Mouse (Mus musculus) intestine, embryonic 14.5 days (tissue): Measurements from ENCODE around the gene Adamtsl2. TPM values are rescaled to one million over a fixed set of nuclear protein-coding genes. Genes with fewer than 3 reads are reported as not detected.

ENCODE experiments used
- ATAC-seq: fragments of 200-750 bp; cut with Nextera tagmentation; replicated peaks from 2 replicates; pipeline ENCODE4 v1.8.0; 2017; ENCODE audit warnings: low read depth, moderate number of reproducible peaks, moderate TSS enrichment, moderate library complexity; ENCODE audit not compliant: low FRiP score, low TSS enrichment
- DNase-seq: peaks from one replicate; pipeline ENCODE4 v3.0.0-alpha.2; 2018; ENCODE audit warnings: low spot score
- H3K27ac ChIP-seq: fragments of 300-500 bp; sonication (generic); 2 replicates; pipeline ENCODE4 v1.5.1; 2014; ENCODE audit warnings: low read depth, mild to moderate bottlenecking, control low read depth
- H3K27me3 ChIP-seq: fragments of 300-500 bp; sonication (generic); replicated peaks from 2 replicates; pipeline ENCODE4 v1.6.1; 2014; ENCODE audit warnings: low read length, control low read depth; ENCODE audit not compliant: control insufficient read depth, insufficient read depth
- H3K36me3 ChIP-seq: fragments of 300-500 bp; sonication (generic); 2 replicates; pipeline ENCODE4 v1.6.1; 2014; ENCODE audit warnings: low read length, control low read depth; ENCODE audit not compliant: control insufficient read depth, insufficient read depth
- H3K4me1 ChIP-seq: fragments of 300-500 bp; sonication (generic); replicated peaks from 2 replicates; pipeline ENCODE4 v1.6.1; 2014; ENCODE audit warnings: low read length, control low read depth, mixed read lengths; ENCODE audit not compliant: control insufficient read depth, insufficient read depth
- H3K4me2 ChIP-seq: fragments of 300-500 bp; sonication (generic); 2 replicates; pipeline ENCODE4 v1.6.1; 2014; ENCODE audit warnings: low read length
- H3K4me3 ChIP-seq: fragments of 300-500 bp; sonication (generic); 2 replicates; pipeline ENCODE4 v1.5.1; 2014; ENCODE audit warnings: low read depth, low read length, control low read depth, mixed read lengths
- H3K9ac ChIP-seq: fragments of 300-500 bp; sonication (generic); 2 replicates; pipeline ENCODE4 v1.6.1; 2014; ENCODE audit warnings: mild to moderate bottlenecking, low read length
- H3K9me3 ChIP-seq: fragments of 300-500 bp; sonication (generic); 2 replicates; pipeline ENCODE4 v1.6.1; 2016; ENCODE audit warnings: low read length, control low read depth; ENCODE audit not compliant: control insufficient read depth
- WGBS: fragments of 180-500 bp; shearing (Covaris S2); extraction: QIAGEN DNeasy Blood & Tissue Kit; methylation state at CpG from one replicate; pipeline ENCODE4 v1.1.7; 2014; 5-methylcytosine and 5-hydroxymethylcytosine counted together
- polyA plus RNA-seq: library from polyadenylated mRNA; unstranded; fragments of >200 nt; fragmentation: Nextera tagmentation; extraction: Ambion mirVana; gene quantifications from 2 replicates; pipeline ENCODE4 v1.2.1, GENCODE M21; 2014

Adamtsl2 gene
- polyA plus RNA-seq, 1 experiment from 2014 or later, result 2.0 TPM

DNA sequence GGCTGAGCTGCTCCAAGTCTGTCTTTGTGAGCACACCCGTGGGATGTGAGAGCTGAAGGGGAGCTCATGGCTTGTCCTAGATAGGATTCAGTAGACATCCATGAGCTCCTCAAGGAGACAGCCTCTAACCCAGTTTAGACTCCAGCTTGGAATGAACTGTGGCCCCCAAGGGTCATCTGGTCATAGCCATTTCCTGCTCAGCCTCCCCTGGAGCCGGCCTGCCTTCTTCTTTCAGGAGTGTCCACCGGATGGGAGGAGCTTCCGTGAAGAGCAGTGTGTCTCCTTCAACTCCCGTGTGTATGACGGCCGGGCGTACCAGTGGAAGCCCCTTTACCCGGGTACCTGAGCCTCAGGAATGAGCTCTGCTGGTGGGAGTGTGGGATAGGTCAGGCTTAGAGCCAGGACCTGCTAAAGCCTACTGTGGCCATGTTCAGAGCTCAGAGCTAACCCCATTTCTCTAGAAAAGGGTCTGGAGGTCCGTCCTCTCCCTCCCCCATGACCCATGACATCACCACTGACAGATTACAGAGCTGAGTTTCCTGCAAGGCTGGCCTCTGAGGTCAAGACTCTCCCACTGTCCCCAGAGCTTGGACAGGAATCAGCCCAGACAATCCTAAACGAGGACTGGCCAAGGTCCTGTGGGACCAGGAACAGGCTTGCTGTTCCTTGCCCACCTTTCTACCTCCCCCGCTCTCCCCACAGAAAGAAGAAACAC lies 4.7 kb downstream of the Adamtsl2 start:
- no peak for DNase-seq
- no peak overlapping the region for H3K27ac ChIP-seq
- no peak for ATAC-seq
- no peaks in the 10 kb centered on the region for H3K9me3 ChIP-seq
- H3K4me2 ChIP-seq, result no peak overlapping the region
- no peaks in the 10 kb centered on the region for H3K27me3 ChIP-seq
- 64% methylated on average over 12 of the region's 12 CpGs for WGBS
- H3K4me3 ChIP-seq, result no peak overlapping the region
- no peak overlapping the region for H3K9ac ChIP-seq
- H3K4me1 ChIP-seq, result peaks cover 40% of the 10 kb centered on the region
- H3K36me3 ChIP-seq, result no peaks in the 10 kb centered on the region

DNA sequence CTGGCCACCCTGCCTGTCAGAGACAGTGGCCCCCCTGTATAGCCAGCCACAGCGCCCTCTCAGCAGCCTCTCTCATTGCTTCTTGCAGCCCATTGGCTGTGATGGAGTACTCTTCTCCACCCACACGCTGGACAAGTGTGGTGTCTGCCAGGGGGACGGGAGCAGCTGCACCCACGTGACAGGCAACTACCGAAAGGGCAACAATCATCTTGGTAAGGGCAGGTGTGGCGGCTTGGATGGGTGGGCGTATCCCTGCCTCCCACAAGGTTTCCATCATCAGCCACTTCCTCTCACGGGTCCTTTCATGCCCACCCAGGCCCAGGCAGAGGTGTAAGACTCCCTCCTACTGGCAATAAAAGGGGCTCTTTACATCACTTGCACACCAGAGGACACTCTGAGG lies 5.8 kb downstream of the Adamtsl2 start:
- no peaks in the 10 kb centered on the region for H3K27me3 ChIP-seq
- H3K36me3 ChIP-seq, result no peaks in the 10 kb centered on the region
- H3K9me3 ChIP-seq, result no peaks in the 10 kb centered on the region
- no peak overlapping the region for H3K4me2 ChIP-seq
- DNase-seq (no peak), ATAC-seq (no peak)
- 29% methylated on average over 8 of the region's 8 CpGs for WGBS
- H3K27ac ChIP-seq, result no peak overlapping the region
- H3K4me3 ChIP-seq, result no peak overlapping the region
- H3K4me1 ChIP-seq, result peaks cover 30% of the 10 kb centered on the region
- no peak overlapping the region for H3K9ac ChIP-seq

DNA sequence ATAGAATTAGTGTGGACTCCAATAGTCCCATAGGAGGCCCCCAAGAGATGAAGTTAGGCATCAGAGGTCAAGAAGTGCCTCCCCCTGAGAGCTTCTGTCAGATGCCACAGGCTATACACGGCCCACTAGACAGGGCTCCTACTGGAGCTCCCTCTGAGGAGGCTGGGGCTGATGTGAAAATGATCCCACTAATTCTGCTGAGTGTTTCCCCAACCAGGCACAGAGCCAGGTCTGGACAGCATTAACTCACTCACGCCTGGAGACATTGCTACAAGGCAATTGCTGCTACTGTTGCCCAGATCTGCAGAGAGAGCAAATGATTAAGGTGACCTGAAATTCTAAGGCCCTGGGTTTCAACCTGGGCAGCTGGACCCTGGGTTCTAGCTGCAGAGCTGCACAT lies 6.6 kb downstream of the Adamtsl2 start:
- WGBS, result 19% methylated on average over 2 of the region's 2 CpGs
- Histone ChIP-seq H3K4me2 (no peak overlapping the region), H3K27me3 (no peaks in the 10 kb centered on the region), H3K4me3 (no peak overlapping the region), H3K36me3 (no peaks in the 10 kb centered on the region), H3K27ac (no peak overlapping the region), H3K4me1 (peaks cover 29% of the 10 kb centered on the region), H3K9me3 (no peaks in the 10 kb centered on the region), H3K9ac (no peak overlapping the region)
- no peak for ATAC-seq
- DNase-seq, result no peak

DNA sequence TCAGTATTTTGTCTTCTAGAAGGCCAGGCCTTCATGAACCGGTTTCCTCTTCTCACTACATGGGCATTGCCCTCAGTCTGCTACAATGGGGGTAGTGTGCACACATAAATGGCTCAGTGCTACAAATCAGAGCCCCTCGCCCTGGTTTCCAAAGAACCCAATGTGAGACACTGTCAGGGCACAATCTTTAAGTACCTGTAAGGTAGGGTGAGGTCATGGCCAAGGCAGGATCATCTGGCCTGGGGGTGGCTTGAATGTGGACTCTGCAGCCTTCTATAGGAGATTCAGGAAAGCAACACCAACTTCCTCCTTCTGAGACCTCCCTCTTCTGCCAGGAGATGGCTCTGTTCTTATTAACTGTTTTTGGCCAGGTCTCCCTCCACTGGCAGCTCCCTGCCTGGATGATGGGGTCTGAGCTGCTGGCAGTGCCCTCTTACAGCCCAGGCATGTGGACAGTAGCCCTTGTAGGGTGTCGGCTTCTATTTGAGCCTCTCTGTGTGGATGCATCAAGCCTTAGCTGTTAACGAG lies 7.4 kb downstream of the Adamtsl2 start:
- WGBS, result 85% methylated on average over 4 of the region's 4 CpGs
- ATAC-seq, result no peak
- H3K4me2 ChIP-seq, result no peak overlapping the region

DNA sequence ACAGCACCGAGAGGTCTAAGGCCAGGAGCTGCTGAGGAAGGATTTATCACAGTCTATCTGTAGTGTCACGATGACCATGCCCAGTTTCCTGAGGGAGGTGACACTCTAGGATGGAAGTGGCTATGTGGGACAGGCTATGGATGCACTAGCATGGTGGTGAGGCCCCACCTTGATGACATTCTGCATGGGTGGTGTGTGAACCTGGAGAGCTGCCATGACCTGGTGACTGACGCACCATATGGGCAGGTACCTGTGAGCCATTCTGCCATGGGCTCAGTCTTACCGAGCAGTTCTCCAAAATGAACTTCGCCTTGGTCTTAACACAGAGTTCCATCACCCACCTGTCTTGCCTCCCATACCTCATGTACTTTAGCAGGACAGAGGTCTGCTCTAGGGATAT lies 8.4 kb downstream of the Adamtsl2 start:
- Histone ChIP-seq H3K9me3 (no peaks in the 10 kb centered on the region), H3K27ac (peak overlapping the region; percentile 36; the same call in 1 of the 2 replicates), H3K4me2 (no peak overlapping the region), H3K4me3 (no peak overlapping the region), H3K27me3 (no peaks in the 10 kb centered on the region), H3K4me1 (peaks cover 29% of the 10 kb centered on the region), H3K36me3 (no peaks in the 10 kb centered on the region), H3K9ac (no peak overlapping the region)
- ATAC-seq (no peak), DNase-seq (no peak)
- WGBS, result 82% methylated on average over 5 of the region's 5 CpGs

More for the DNA sequence above, 7.4 kb downstream of the Adamtsl2 start:
- H3K36me3 ChIP-seq, result no peaks in the 10 kb centered on the region
- no peaks in the 10 kb centered on the region for H3K27me3 ChIP-seq
- DNase-seq, result no peak
- H3K4me3 ChIP-seq, result no peak overlapping the region
- no peak overlapping the region for H3K9ac ChIP-seq
- H3K9me3 ChIP-seq, result no peaks in the 10 kb centered on the region
- H3K4me1 ChIP-seq, result peaks cover 29% of the 10 kb centered on the region
- H3K27ac ChIP-seq, result no peak overlapping the region

DNA sequence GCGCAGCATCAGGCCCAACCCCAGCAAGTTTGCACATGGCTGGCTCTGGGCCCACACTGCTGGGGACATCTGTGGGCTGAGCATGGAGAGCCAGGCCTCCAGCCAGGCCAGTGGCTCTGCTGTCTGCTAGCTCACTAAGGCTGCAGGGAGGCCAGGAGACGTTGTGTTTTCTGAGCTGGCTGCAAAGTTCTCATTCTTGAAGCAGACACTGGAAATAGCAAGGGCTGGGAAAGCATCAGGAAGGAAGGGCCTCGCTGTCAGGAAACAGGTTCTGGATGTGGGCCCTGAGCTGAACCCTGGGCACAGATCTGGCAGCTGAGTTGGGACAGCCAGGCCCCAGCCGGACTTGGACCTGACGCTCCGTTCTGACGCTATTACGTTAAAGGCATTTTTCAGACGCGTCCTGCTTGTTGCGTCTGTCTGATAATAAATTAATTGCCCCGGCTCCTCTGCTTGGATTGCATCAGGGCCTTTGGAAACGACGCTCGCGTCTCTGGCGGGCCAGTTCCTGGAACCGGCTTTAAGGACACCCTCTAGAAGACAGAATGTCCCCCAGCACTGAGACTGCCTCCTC lies 9.0 kb downstream of the Adamtsl2 start:
- no peaks in the 10 kb centered on the region for H3K9me3 ChIP-seq
- H3K27ac ChIP-seq, result peak overlapping the region; percentile 36; the same call in 1 of the 2 replicates
- H3K4me3 ChIP-seq, result no peak overlapping the region
- 14% methylated on average over 18 of the region's 18 CpGs for WGBS
- ATAC-seq (no peak), DNase-seq (no peak)
- no peak overlapping the region for H3K9ac ChIP-seq
- no peak overlapping the region for H3K4me2 ChIP-seq
- H3K36me3 ChIP-seq, result no peaks in the 10 kb centered on the region
- H3K27me3 ChIP-seq, result no peaks in the 10 kb centered on the region
- H3K4me1 ChIP-seq, result peaks cover 29% of the 10 kb centered on the region

DNA sequence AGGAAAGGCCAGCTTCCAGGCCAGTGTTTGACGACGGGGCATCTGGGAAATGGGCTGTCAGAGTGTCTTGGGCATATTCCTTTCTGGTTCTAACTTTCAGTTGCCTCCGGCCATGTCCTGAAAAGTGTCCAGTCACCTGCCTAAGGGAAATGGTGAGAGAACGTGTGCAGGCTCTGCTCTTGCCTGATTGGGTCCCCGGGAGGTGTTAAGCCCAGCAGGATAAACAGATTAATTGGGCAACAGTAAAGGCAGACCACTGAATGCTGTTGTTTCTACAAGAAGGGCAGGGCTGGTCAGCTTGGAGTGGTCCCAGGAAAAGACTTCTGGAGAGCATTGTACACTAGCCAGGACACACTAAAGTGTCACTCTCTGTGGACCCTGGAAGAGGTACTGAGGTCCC lies 9.5 kb downstream of the Adamtsl2 start:
- Histone ChIP-seq H3K36me3 (no peaks in the 10 kb centered on the region), H3K4me3 (no peak overlapping the region), H3K4me2 (no peak overlapping the region), H3K27ac (peak overlapping the region; percentile 36; the same call in 1 of the 2 replicates), H3K27me3 (no peaks in the 10 kb centered on the region), H3K4me1 (peaks cover 27% of the 10 kb centered on the region), H3K9ac (no peak overlapping the region), H3K9me3 (no peaks in the 10 kb centered on the region)
- WGBS, result 69% methylated on average over 5 of the region's 5 CpGs
- ATAC-seq, result no peak
- no peak for DNase-seq

DNA sequence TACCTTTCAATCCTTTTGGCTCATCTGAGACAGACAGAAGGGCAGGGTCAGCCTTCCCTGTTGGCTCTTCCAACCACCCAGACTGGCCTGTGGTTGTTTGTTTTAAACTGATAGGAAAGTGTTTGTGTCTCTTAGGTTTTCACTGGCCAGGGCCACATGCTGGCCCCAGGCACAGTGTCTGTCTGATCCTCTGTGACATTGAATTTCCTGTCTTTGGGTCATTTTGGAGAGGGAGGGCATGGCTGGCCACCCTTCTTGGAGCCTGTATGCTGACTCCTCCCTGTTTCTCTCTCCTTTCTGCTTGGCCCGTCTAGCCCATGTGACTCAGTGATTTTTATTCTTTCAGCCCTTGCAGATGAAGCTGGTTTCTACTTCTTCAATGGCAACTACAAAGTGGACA lies 10.1 kb downstream of the Adamtsl2 start:
- Histone ChIP-seq H3K4me3 (no peak overlapping the region), H3K27ac (no peak overlapping the region), H3K4me2 (no peak overlapping the region), H3K9ac (no peak overlapping the region), H3K36me3 (no peaks in the 10 kb centered on the region), H3K9me3 (no peaks in the 10 kb centered on the region), H3K4me1 (peaks cover 23% of the 10 kb centered on the region), H3K27me3 (no peaks in the 10 kb centered on the region)
- WGBS, result 94% methylated on average over 1 of the region's 1 CpGs
- no peak for ATAC-seq
- DNase-seq, result no peak

DNA sequence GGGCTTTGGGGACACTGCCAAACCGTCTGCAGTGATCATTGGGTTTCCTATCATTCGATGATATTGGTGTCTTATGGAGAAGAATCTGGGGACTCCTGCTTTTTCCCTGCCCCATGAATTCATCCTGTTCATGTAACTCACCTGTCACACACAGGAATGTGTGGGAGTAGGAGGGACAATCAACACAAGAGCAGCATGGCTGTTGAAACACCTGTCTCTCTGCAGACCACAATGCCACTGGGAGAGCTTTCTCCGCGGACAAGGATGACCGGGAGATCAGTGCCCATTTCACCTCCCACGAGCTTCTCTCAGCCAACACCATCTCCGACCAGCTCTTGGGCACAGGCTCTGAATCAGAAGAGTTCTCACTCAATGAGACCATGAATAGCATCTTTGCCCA lies 16.0 kb downstream of the Adamtsl2 start:
- H3K9me3 ChIP-seq, result no peaks in the 10 kb centered on the region
- H3K4me1 ChIP-seq, result peaks cover 26% of the 10 kb centered on the region
- no peak overlapping the region for H3K4me2 ChIP-seq
- no peak overlapping the region for H3K4me3 ChIP-seq
- H3K27me3 ChIP-seq, result no peaks in the 10 kb centered on the region
- no peak overlapping the region for H3K27ac ChIP-seq
- H3K36me3 ChIP-seq, result no peaks in the 10 kb centered on the region
- ATAC-seq (no peak), DNase-seq (no peak)
- H3K9ac ChIP-seq, result no peak overlapping the region
- 95% methylated on average over 7 of the region's 7 CpGs for WGBS
